9 mouse cellular contexts compared by ENCODE assay signal in genomic region chr7:100950481-100951010, GRCm38 (mm10). TPM values are rescaled to one million over a fixed set of nuclear protein-coding genes. Genes with fewer than 3 reads are reported as not detected.
A peak's percentile ranks its signal among the peaks of the same experiment; 100 is the strongest.
DNase-seq lines count a peak whose midpoint lies in the region; ATAC-seq and TF ChIP-seq lines count a peak whose summit lies in the region.
"Had no signal": no experiment of that assay in that cellular context is flagged by ENCODE, and none has a peak within 500 bp of the region (broad histone marks: within the 10 kb centered on the region; RNA-seq: fewer than 3 reads in every experiment).

No protein-coding gene starts in this region.

- no peak for TF ChIP-seq CTCF in MEL (IDR thresholded peaks at IDR 0.05 in 2 of 3, conservative IDR thresholded peaks at IDR 0.05 in 1 of 3; ENCODE audit: control insufficient read depth in 1 of 3, insufficient read depth in 1 of 3, low read depth in 2 of 3, low read length in 3 of 3, poor library complexity in 1 of 3, severe bottlenecking in 1 of 3)

- TF ChIP-seq POLR2A in MEL (IDR thresholded peaks at IDR 0.05; ENCODE audit: control insufficient read depth in 1 of 2, insufficient read depth in 1 of 2, low read depth in 1 of 2, low read length in 2 of 2, poor library complexity in 1 of 2): no peak

- TF ChIP-seq RAD21 in MEL (IDR thresholded peaks at IDR 0.05; ENCODE audit: low read depth, low read length): no peak

- no peak overlapping the region; the same call in 1 of the 2 replicates for H3K9ac ChIP-seq in MEL (ENCODE audit: control insufficient read depth, low read depth, low read length, poor library complexity, severe bottlenecking)
- no peak overlapping the region for H3K9ac ChIP-seq in kidney, embryonic 15.5 days
- H3K9ac ChIP-seq: neural tube, embryonic 12.5 days had no signal

- H3K36me3 ChIP-seq in MEL (ENCODE audit: control insufficient read depth in 1 of 2, insufficient read depth in 2 of 2, low read length in 2 of 2): no peaks in the 10 kb centered on the region
- no peaks in the 10 kb centered on the region for H3K36me3 ChIP-seq in kidney, embryonic 15.5 days
- peaks cover 25% of the 10 kb centered on the region for H3K36me3 ChIP-seq in macrophage (ENCODE audit: inconsistent target)
- H3K36me3 ChIP-seq: neural tube, embryonic 12.5 days had no signal

- ATAC-seq in CD4-positive, CD25-positive, alpha-beta regulatory T cell, adult 4 months: no peak
- ATAC-seq in kidney, embryonic 15.5 days (replicated peaks; ENCODE audit: low FRiP score): peak; percentile 78

- 0 out of 4 replicates have a peak, but pooled peaks cover 0 to 6% of the 10 kb centered on the region in 2 experiments for H3K4me1 ChIP-seq in MEL (ENCODE audit: control insufficient read depth in 1 of 2, insufficient read depth in 2 of 2, low read length in 2 of 2)
- peaks cover 44% of the 10 kb centered on the region for H3K4me1 ChIP-seq in kidney, embryonic 15.5 days
- H3K4me1 ChIP-seq: neural tube, embryonic 12.5 days had no signal

- peaks cover 1 to 6% of the 10 kb centered on the region in 2 experiments; a peak in 2 of 4 replicates for H3K27me3 ChIP-seq in MEL (ENCODE audit: control insufficient read depth in 1 of 2, insufficient read depth in 2 of 2, low read length in 2 of 2)
- H3K27me3 ChIP-seq in kidney, embryonic 15.5 days: no peaks in the 10 kb centered on the region
- H3K27me3 ChIP-seq: neural tube, embryonic 12.5 days had no signal

- H3K27ac ChIP-seq in MEL (ENCODE audit: control insufficient read depth, low read depth, low read length) (no peak overlapping the region), macrophage (peak overlapping the region; percentile 100)
- peak overlapping the region; percentile 83 for H3K27ac ChIP-seq in kidney, embryonic 15.5 days
- H3K27ac ChIP-seq: neural tube, embryonic 12.5 days had no signal

- no peak overlapping the region for H3K4me2 ChIP-seq in kidney, embryonic 15.5 days
- H3K4me2 ChIP-seq: neural tube, embryonic 12.5 days had no signal

- WGBS in kidney, embryonic 15.5 days: 33% methylated on average over 12 of the region's 12 CpGs
- 2% methylated on average over 12 of the region's 12 CpGs for WGBS in macrophage (ENCODE audit: missing documents)

- H3K79me2 ChIP-seq in MEL (ENCODE audit: control insufficient read depth, insufficient read depth, low read length, poor library complexity) (no peaks in the 10 kb centered on the region), macrophage (ENCODE audit: inconsistent target) (peaks cover 88% of the 10 kb centered on the region)

- H3K4me3 ChIP-seq in MEL (ENCODE audit: control insufficient read depth in 1 of 2, insufficient read depth in 1 of 2, low read depth in 2 of 2, low read length in 2 of 2) (no peak overlapping the region; a peak in 1 of 4 replicates), macrophage (ENCODE audit: inconsistent target) (no peak overlapping the region)
- no peak overlapping the region for H3K4me3 ChIP-seq in kidney, embryonic 15.5 days (replicated peaks)
- H3K4me3 ChIP-seq: neural tube, embryonic 12.5 days had no signal

- no peak for TF ChIP-seq EP300 in MEL (IDR thresholded peaks at IDR 0.05; ENCODE audit: low read depth in 1 of 2, low read length in 2 of 2)

- DNase-seq in CD4-positive, CD25-positive, alpha-beta regulatory T cell, adult 2 months (ENCODE audit: low read depth, low spot score): peak; percentile 26
- peak; percentile 30 for DNase-seq in MEL (ENCODE audit: low read depth, low spot score)
- DNase-seq in left cerebral cortex, adult 8-10 months (ENCODE audit: low spot score in 2 of 2): no peak
- DNase-seq in right cerebral cortex, adult 2 months (ENCODE audit: low spot score in 2 of 2): no peak
- DNase-seq in cerebellum, postnatal 10 days: no peak

- H3K9me3 ChIP-seq in MEL (replicated peaks; ENCODE audit: insufficient read depth, low read length): no peaks in the 10 kb centered on the region
- no peaks in the 10 kb centered on the region for H3K9me3 ChIP-seq in kidney, embryonic 15.5 days (replicated peaks)
- H3K9me3 ChIP-seq: neural tube, embryonic 12.5 days had no signal

TF ChIP-seq in MEL, 35 proteins besides CTCF, POLR2A, EP300 and RAD21:
- TF ChIP-seq MAZ (IDR thresholded peaks at IDR 0.05; ENCODE audit: low read depth, low read length) (no peak), SIN3A (IDR thresholded peaks at IDR 0.05; ENCODE audit: low read length) (no peak), GABPA (IDR thresholded peaks at IDR 0.05; ENCODE audit: low read depth, low read length) (no peak), SMC3 (IDR thresholded peaks at IDR 0.05; ENCODE audit: low read depth, low read length) (no peak), TBP (IDR thresholded peaks at IDR 0.05; ENCODE audit: low read depth, low read length) (peak; percentile 94), ZNF384 (IDR thresholded peaks at IDR 0.05; ENCODE audit: low read depth, low read length) (no peak), GATA1 (IDR thresholded peaks at IDR 0.05; ENCODE audit: low read depth, low read length) (no peak), ELF1 (IDR thresholded peaks at IDR 0.05; ENCODE audit: low read depth, low read length) (no peak), MXI1 (IDR thresholded peaks at IDR 0.05; ENCODE audit: low read depth, low read length) (no peak), MYB (IDR thresholded peaks at IDR 0.05; ENCODE audit: low read depth, low read length) (no peak), USF2 (IDR thresholded peaks at IDR 0.05; ENCODE audit: borderline replicate concordance in 1 of 2, insufficient read depth in 1 of 2, low read depth in 1 of 2, low read length in 2 of 2) (no peak), POLR2AphosphoS2 (IDR thresholded peaks at IDR 0.05; ENCODE audit: low read length) (no peak), ZKSCAN1 (IDR thresholded peaks at IDR 0.05; ENCODE audit: low read depth, low read length) (no peak), MYC (IDR thresholded peaks at IDR 0.05; ENCODE audit: low read depth, low read length) (0 out of 2 replicates have a peak, but pooled peaks have one; percentile 18)

RNA-seq across cellular contexts. Expression of gene Arhgef17, which starts 18.6 kb away (rescaled TPM):
- polyA plus RNA-seq in CD4-positive, CD25-positive, alpha-beta regulatory T cell, adult 4 months (2017; shearing (Covaris generic)): not detected
- under 0.01 TPM in 1 of 2 replicates, not detected in the other for total RNA-seq in MEL (2012; rRNA removed)
- polyA plus RNA-seq in MEL (2012; ENCODE audit: insufficient read depth in 1 of 2, insufficient read length in 2 of 2, low read depth in 1 of 2, low replicate concordance in 2 of 2, missing spikeins in 1 of 2) (not detected), macrophage (2018) (0.15 to 0.20 TPM (median 0.17 TPM) in 3 replicates)
- polyA plus RNA-seq in kidney, embryonic 15.5 days (2015; fragmentation: Nextera tagmentation; extraction: Ambion mirVana): 9.1 and 12.2 TPM in 2 replicates
- 1 to 10 TPM in 8 of 26 experiments, under 1 TPM in 17, not detected in 1; 0.19 to 2.7 (median 0.66) TPM for total RNA-seq in macrophage (2018; cell fraction: chromatin; rRNA removed)
- total RNA-seq in macrophage (2018; cell fraction: cytosol; rRNA removed): under 1 TPM in 25 of 26 experiments, not detected in 1; 0.04 to 0.45 (median 0.19) TPM
- total RNA-seq in macrophage (2018; cell fraction: nucleus; rRNA removed): 1 to 10 TPM in 1 of 26 experiments, under 1 TPM in 25; 0.05 to 2.4 (median 0.28) TPM
- total RNA-seq in left cerebral cortex, adult 8-10 months (2022): 100 to 1,000 TPM; 138 to 145 (median 141) TPM

RNA-seq across cellular contexts. Expression of gene P2ry6, which starts 23.9 kb away (rescaled TPM):
- polyA plus RNA-seq in CD4-positive, CD25-positive, alpha-beta regulatory T cell, adult 4 months (2017; shearing (Covaris generic)): not detected
- not detected in 2 replicates for total RNA-seq in MEL (2012; rRNA removed)
- polyA plus RNA-seq in MEL (2012; ENCODE audit: insufficient read depth in 1 of 2, insufficient read length in 2 of 2, low read depth in 1 of 2, low replicate concordance in 2 of 2, missing spikeins in 1 of 2): not detected
- 5.2 TPM in 2 replicates for polyA plus RNA-seq in kidney, embryonic 15.5 days (2015; fragmentation: Nextera tagmentation; extraction: Ambion mirVana)
- 100 to 1,000 TPM in 25 of 26 experiments, 10 to 100 TPM in 1; 99.4 to 376 (median 193) TPM for total RNA-seq in macrophage (2018; cell fraction: chromatin; rRNA removed)
- 100 to 1,000 TPM; 133 to 264 (median 189) TPM for total RNA-seq in macrophage (2018; cell fraction: cytosol; rRNA removed)
- total RNA-seq in macrophage (2018; cell fraction: nucleus; rRNA removed): 100 to 1,000 TPM in 23 of 26 experiments, 10 to 100 TPM in 3; 82.6 to 248 (median 161) TPM
- polyA plus RNA-seq in macrophage (2018): 148 to 183 TPM (median 169 TPM) in 3 replicates
- total RNA-seq in left cerebral cortex, adult 8-10 months (2022): 1 to 10 TPM; 2.0 to 7.4 (median 4.9) TPM

Comparison
In these comparisons a context has a peak if more than half of its experiments do, and no peak if none do; other contexts are left out.
1. DNase-seq: peak in CD4-positive, CD25-positive, alpha-beta regulatory T cell, adult 2 months (single experiment) and MEL (single experiment); none in left cerebral cortex, adult 8-10 months (0 of 2), right cerebral cortex, adult 2 months (0 of 2) and cerebellum, postnatal 10 days (0 of 2).
2. RNA of gene P2ry6, which starts 23.9 kb away (polyA plus RNA-seq): 148 to 183 TPM in macrophage; 5.2 TPM in kidney, embryonic 15.5 days, not detected in CD4-positive, CD25-positive, alpha-beta regulatory T cell, adult 4 months and not detected in MEL; every median in the first group is over 10 times any median in the second.